Mouse (Mus musculus) MEL (cell line): Measurements from ENCODE around the gene Aspg. TPM values are rescaled to one million over a fixed set of nuclear protein-coding genes. Genes with fewer than 3 reads are reported as not detected.

Experiments
- DNase-seq: peaks from one replicate; pipeline ENCODE4 v3.0.0; 2011; ENCODE audit warnings: low read depth, low spot score
- H3K27ac ChIP-seq: 2 replicates; pipeline ENCODE4 v1.5.1; 2012; ENCODE audit warnings: low read depth, mild to moderate bottlenecking, control low read depth, low read length, moderate library complexity; ENCODE audit not compliant: control insufficient read depth
- H3K27me3 ChIP-seq, 2 experiments: fragments of 150-350 bp in 1 of 2; sonication (generic) in 1 of 2; 2 replicates each; pipeline ENCODE4 v1.6.1; 2012; ENCODE audit warnings: low read length in 2 of 2, mild to moderate bottlenecking in 2 of 2, improper control_type of control experiment in 1 of 2, moderate library complexity in 1 of 2; ENCODE audit not compliant: insufficient read depth in 2 of 2, control insufficient read depth in 1 of 2
- H3K36me3 ChIP-seq, 2 experiments: 2 replicates each; pipeline ENCODE4 v1.6.1; 2012 to 2014; ENCODE audit warnings: low read length in 2 of 2, improper control_type of control experiment in 1 of 2, inconsistent platforms in 1 of 2, mild to moderate bottlenecking in 1 of 2; ENCODE audit not compliant: insufficient read depth in 2 of 2, control insufficient read depth in 1 of 2
- H3K4me1 ChIP-seq, 2 experiments: fragments of 150-350 bp in 1 of 2; sonication (generic) in 1 of 2; 2 replicates each; pipeline ENCODE4 v1.6.1; 2012; ENCODE audit warnings: low read length in 2 of 2, improper control_type of control experiment in 1 of 2, mild to moderate bottlenecking in 1 of 2; ENCODE audit not compliant: insufficient read depth in 2 of 2, control insufficient read depth in 1 of 2
- H3K4me3 ChIP-seq, 2 experiments: fragments of 150-350 bp in 1 of 2; sonication (generic) in 1 of 2; 2 replicates each; pipeline ENCODE4 v1.5.1; 2012; ENCODE audit warnings: low read depth in 2 of 2, low read length in 2 of 2, mild to moderate bottlenecking in 2 of 2, moderate library complexity in 2 of 2, control low read depth in 1 of 2, improper control_type of control experiment in 1 of 2; ENCODE audit not compliant: control insufficient read depth in 1 of 2, insufficient read depth in 1 of 2
- H3K79me2 ChIP-seq: 2 replicates; pipeline ENCODE4 v1.6.1; 2012; ENCODE audit warnings: mild to moderate bottlenecking, low read length, moderate library complexity; ENCODE audit not compliant: control insufficient read depth, poor library complexity, insufficient read depth
- H3K9ac ChIP-seq: 2 replicates; pipeline ENCODE4 v1.6.1; 2012; ENCODE audit warnings: low read depth, mild to moderate bottlenecking, control low read depth, low read length, moderate library complexity; ENCODE audit not compliant: control insufficient read depth, poor library complexity, severe bottlenecking
- H3K9me3 ChIP-seq: fragments of 150-350 bp; sonication (generic); replicated peaks from 2 replicates; pipeline ENCODE4 v1.6.1; 2012; ENCODE audit warnings: mild to moderate bottlenecking, low read length, improper control_type of control experiment, moderate library complexity; ENCODE audit not compliant: insufficient read depth
- BHLHE40 ChIP-seq: IDR thresholded peaks from 2 replicates; pipeline ENCODE4 v1.6.1; 2012; ENCODE audit warnings: low read depth, mild to moderate bottlenecking, inconsistent platforms, low read length, improper control_type of control experiment, borderline replicate concordance
- E2F4 ChIP-seq: IDR thresholded peaks from 2 replicates; pipeline ENCODE4 v1.6.1; 2011; ENCODE audit warnings: low read depth, low read length, improper control_type of control experiment, borderline replicate concordance
- EP300 ChIP-seq, 2 experiments: IDR thresholded peaks; 2 replicates each; pipeline ENCODE4 v1.6.1; 2011; ENCODE audit warnings: improper control_type of control experiment in 2 of 2, low read length in 2 of 2, low read depth in 1 of 2, mild to moderate bottlenecking in 1 of 2
- ETS1 ChIP-seq: IDR thresholded peaks from 2 replicates; pipeline ENCODE4 v1.6.1; 2012; ENCODE audit warnings: low read depth, mild to moderate bottlenecking, inconsistent platforms, low read length, improper control_type of control experiment, moderate library complexity
- GATA1 ChIP-seq: IDR thresholded peaks from 2 replicates; pipeline ENCODE4 v1.6.1; 2011; ENCODE audit warnings: low read depth, low read length, improper control_type of control experiment
- HCFC1 ChIP-seq: IDR thresholded peaks from 2 replicates; pipeline ENCODE4 v1.6.1; 2012; ENCODE audit warnings: low read depth, mild to moderate bottlenecking, inconsistent platforms, low read length, improper control_type of control experiment, moderate library complexity
- MXI1 ChIP-seq: IDR thresholded peaks from 2 replicates; pipeline ENCODE4 v1.6.1; 2011; ENCODE audit warnings: mild to moderate bottlenecking, low read depth, low read length, improper control_type of control experiment
- MYB ChIP-seq: IDR thresholded peaks from 2 replicates; pipeline ENCODE4 v1.6.1; 2011; ENCODE audit warnings: mild to moderate bottlenecking, low read depth, low read length, improper control_type of control experiment
- MYC ChIP-seq: IDR thresholded peaks from 2 replicates; pipeline ENCODE4 v1.6.1; 2011; ENCODE audit warnings: low read depth, mild to moderate bottlenecking, low read length, improper control_type of control experiment, moderate library complexity
- POLR2A ChIP-seq, 2 experiments: IDR thresholded peaks; 2 replicates each; pipeline ENCODE4 v1.6.1; 2011 to 2012; ENCODE audit warnings: low read length in 2 of 2, mild to moderate bottlenecking in 2 of 2, control low read depth in 1 of 2, improper control_type of control experiment in 1 of 2, low read depth in 1 of 2, moderate library complexity in 1 of 2; ENCODE audit not compliant: control insufficient read depth in 1 of 2, insufficient read depth in 1 of 2, poor library complexity in 1 of 2
- POLR2AphosphoS2 ChIP-seq: IDR thresholded peaks from 2 replicates; pipeline ENCODE4 v1.6.1; 2011; ENCODE audit warnings: low read length, improper control_type of control experiment
- POLR2AphosphoS5 ChIP-seq: IDR thresholded peaks from 2 replicates; pipeline ENCODE4 v1.6.1; 2012; ENCODE audit warnings: low read depth, borderline replicate concordance, mild to moderate bottlenecking, inconsistent platforms, low read length, moderate library complexity, mixed read lengths
- RAD21 ChIP-seq: IDR thresholded peaks from 2 replicates; pipeline ENCODE4 v1.6.1; 2011; ENCODE audit warnings: mild to moderate bottlenecking, low read depth, low read length, improper control_type of control experiment
- RCOR1 ChIP-seq: IDR thresholded peaks from 2 replicates; pipeline ENCODE4 v1.6.1; 2012; ENCODE audit warnings: low read depth, mild to moderate bottlenecking, inconsistent platforms, low read length, improper control_type of control experiment
- SMC3 ChIP-seq: IDR thresholded peaks from 2 replicates; pipeline ENCODE4 v1.6.1; 2011; ENCODE audit warnings: low read depth, low read length, improper control_type of control experiment
- TAL1 ChIP-seq: IDR thresholded peaks from 2 replicates; pipeline ENCODE4 v1.6.1; 2012; ENCODE audit warnings: mild to moderate bottlenecking, inconsistent platforms, low read length, moderate library complexity, mixed read lengths
- TBP ChIP-seq: IDR thresholded peaks from 2 replicates; pipeline ENCODE4 v1.8.0; 2011; ENCODE audit warnings: low read depth, low read length, improper control_type of control experiment
- TCF12 ChIP-seq: IDR thresholded peaks from 2 replicates; pipeline ENCODE4 v1.6.1; 2014; ENCODE audit warnings: low read depth, mild to moderate bottlenecking, inconsistent platforms, low read length, improper control_type of control experiment, moderate library complexity
- USF1 ChIP-seq: IDR thresholded peaks from 2 replicates; pipeline ENCODE4 v1.6.1; 2014; ENCODE audit warnings: low read depth, mild to moderate bottlenecking, inconsistent platforms, low read length, improper control_type of control experiment, moderate library complexity
- USF2 ChIP-seq, 2 experiments: IDR thresholded peaks; 2 replicates each; pipeline ENCODE4 v1.6.1; 2011 to 2012; ENCODE audit warnings: improper control_type of control experiment in 2 of 2, low read length in 2 of 2, borderline replicate concordance in 1 of 2, inconsistent platforms in 1 of 2, low read depth in 1 of 2, mild to moderate bottlenecking in 1 of 2; ENCODE audit not compliant: insufficient read depth in 1 of 2
- polyA plus RNA-seq, 2 experiments: library from polyadenylated mRNA; stranded (reverse) in 1 of 2; unstranded in 1 of 2; fragments of >175 nt in 1 of 2; fragments of >200 nt in 1 of 2; gene quantifications; 2 replicates each; pipeline versions ENCODE4 v1.2.1 to v1.2.4; 2012; ENCODE audit warnings: low replicate concordance in 2 of 2, low read depth in 1 of 2; ENCODE audit not compliant: insufficient read length in 2 of 2, insufficient read depth in 1 of 2, missing spikeins in 1 of 2
- total RNA-seq: library from RNA; depleted of rRNA; stranded (reverse); fragments of 300-350 nt; gene quantifications from 2 replicates; pipeline ENCODE4 v1.2.3, GENCODE M21; 2012

Aspg gene
- total and polyA plus RNA-seq, 3 experiments = not detected

- Histone ChIP-seq H3K9me3 (peaks cover 5% of the 10 kb centered on the region; the same call in 1 of the 2 replicates), H3K36me3 (no peaks in the 10 kb centered on the region), H3K4me3 (peak overlapping the region; percentile 44 to 70), H3K79me2 (no peaks in the 10 kb centered on the region), H3K9ac (peak overlapping the region; percentile 31)
- peak; percentile 56 for DNase-seq
- TF ChIP-seq ETS1 (peak; percentile 32; the same call in 1 of the 2 replicates), GATA1 (no peak), MXI1 (peak; percentile 2; the same call in 1 of the 2 replicates)
- TF ChIP-seq, all 39 proteins: peak for 2
- Histone ChIP-seq H3K27ac (no peak overlapping the region), H3K27me3 (peaks cover 0 to 3% of the 10 kb centered on the region in 2 experiments; a peak in 1 of 4 replicates), H3K4me1 (no peaks in the 10 kb centered on the region)
These were observed 23.8 kb downstream of the Aspg start for GRCm38 (mm10) chr12:112130161-112130860.

- no peaks in the 10 kb centered on the region for H3K36me3 ChIP-seq
- H3K4me1 ChIP-seq = no peaks in the 10 kb centered on the region
- DNase-seq = no peak
- peaks cover 8% of the 10 kb centered on the region for H3K9me3 ChIP-seq
- no peak overlapping the region for H3K27ac ChIP-seq
- H3K4me3 ChIP-seq = peak overlapping the region in 1 of 2 experiments; percentile 70; a peak in 2 of 4 replicates
- no peaks in the 10 kb centered on the region for H3K79me2 ChIP-seq
- TF ChIP-seq TAL1 = no peak
- no peak for TF ChIP-seq E2F4
- TF ChIP-seq MXI1 = no peak
- no peak for TF ChIP-seq POLR2AphosphoS2
- TF ChIP-seq SMC3 = no peak
- no peak for TF ChIP-seq TCF12
- TF ChIP-seq RCOR1 = no peak
- no peak for TF ChIP-seq MYB
- no peak for TF ChIP-seq BHLHE40
- no peak for TF ChIP-seq USF1
- TF ChIP-seq ETS1 = no peak
- no peak for TF ChIP-seq POLR2A (IDR thresholded peaks at IDR 0.05; ENCODE audit: control insufficient read depth in 1 of 2, insufficient read depth in 1 of 2, low read depth in 1 of 2, low read length in 2 of 2, poor library complexity in 1 of 2)
- no peak for TF ChIP-seq POLR2AphosphoS5
- no peak for TF ChIP-seq EP300 (IDR thresholded peaks at IDR 0.05; ENCODE audit: low read depth in 1 of 2, low read length in 2 of 2)
- no peak for TF ChIP-seq MYC
- TF ChIP-seq USF2 (IDR thresholded peaks at IDR 0.05; ENCODE audit: borderline replicate concordance in 1 of 2, insufficient read depth in 1 of 2, low read depth in 1 of 2, low read length in 2 of 2) = no peak
- no peak for TF ChIP-seq HCFC1
- TF ChIP-seq RAD21 = no peak
- TF ChIP-seq TBP = no peak
- TF ChIP-seq GATA1 = no peak
- peaks cover 0 to 3% of the 10 kb centered on the region in 2 experiments; a peak in 1 of 4 replicates for H3K27me3 ChIP-seq
- H3K9ac ChIP-seq = no peak overlapping the region
These were observed 24.5 kb downstream of the Aspg start for GRCm38 (mm10) chr12:112130957-112131356.
